Mouse (Mus musculus): Measurements from ENCODE around the gene Cog5.

Cog5 gene

GRCm38 (mm10) chr12:31939026-31939425 is 284.4 kb downstream of the Cog5 start:
- no peak for DNase-seq (ENCODE audit: low spot score)

GRCm38 (mm10) chr12:31943020-31943654 is 288.5 kb downstream of the Cog5 start:
- DNase-seq (ENCODE audit: low spot score): no peak

- no peak for DNase-seq (ENCODE audit: low spot score)
Observed at GRCm38 (mm10) chr12:31944405-31944804, 289.7 kb downstream of the Cog5 start.

GRCm38 (mm10) chr12:31947476-31947875 is 292.8 kb downstream of the Cog5 start:
- DNase-seq (ENCODE audit: low spot score): no peak

GRCm38 (mm10) chr12:31948101-31949000 is 293.7 kb downstream of the Cog5 start:
- DNase-seq (ENCODE audit: low spot score): no peak

GRCm38 (mm10) chr12:31949193-31949741 is 294.6 kb downstream of the Cog5 start:
- peak; percentile 76 for DNase-seq (ENCODE audit: low spot score)

- peak; percentile 97 for DNase-seq (ENCODE audit: low spot score)
Observed at GRCm38 (mm10) chr12:31949759-31950658, 295.3 kb downstream of the Cog5 start, which contains the start of gene Hbp1. Gene Hbp1 (minus strand): TSS chr12:31950535.

GRCm38 (mm10) chr12:31950659-31951031 is 296.0 kb downstream of the Cog5 start:
- peak; percentile 48 for DNase-seq (ENCODE audit: low spot score)

GRCm38 (mm10) chr12:31955843-31956242 is 301.2 kb downstream of the Cog5 start:
- DNase-seq (ENCODE audit: low spot score): no peak

GRCm38 (mm10) chr12:31964074-31964473 is 309.4 kb downstream of the Cog5 start:
- no peak for DNase-seq (ENCODE audit: low spot score)

- DNase-seq (ENCODE audit: low spot score): no peak
Observed at GRCm38 (mm10) chr12:31965517-31966212, 311.0 kb downstream of the Cog5 start.

GRCm38 (mm10) chr12:31966405-31966804 is 311.7 kb downstream of the Cog5 start:
- no peak for DNase-seq (ENCODE audit: low spot score)

GRCm38 (mm10) chr12:31967536-31967935 is 312.9 kb downstream of the Cog5 start:
- no peak for DNase-seq (ENCODE audit: low spot score)

GRCm38 (mm10) chr12:31969111-31969510 is 314.4 kb downstream of the Cog5 start:
- no peak for DNase-seq (ENCODE audit: low spot score)

- DNase-seq (ENCODE audit: low spot score): no peak
Observed at GRCm38 (mm10) chr12:31971547-31971946, 316.9 kb downstream of the Cog5 start.

GRCm38 (mm10) chr12:31973473-31974172 is 319.0 kb downstream of the Cog5 start:
- DNase-seq (ENCODE audit: low spot score): no peak

GRCm38 (mm10) chr12:31976544-31976943 is 321.9 kb downstream of the Cog5 start:
- DNase-seq (ENCODE audit: low spot score): no peak

GRCm38 (mm10) chr12:31977613-31978195 is 323.0 kb downstream of the Cog5 start:
- DNase-seq (ENCODE audit: low spot score): no peak

- DNase-seq (ENCODE audit: low spot score): no peak
Observed at GRCm38 (mm10) chr12:31983238-31983637, 328.6 kb downstream of the Cog5 start.

- no peak for DNase-seq (ENCODE audit: low spot score)
Observed at GRCm38 (mm10) chr12:31983769-31984168, 329.1 kb downstream of the Cog5 start.
